Mouse (Mus musculus) limb, embryonic 12.5 days (tissue): ENCODE measurements at regions not wholly inside any gene's neighbourhood (a gene's known extent, or its start where the extent isn't known, plus 50 kb on each side); places are given as distances from the start of the nearest gene placed in this dataset.

Experiments used
- ATAC-seq: fragments of 200-750 bp; cut with Nextera tagmentation; 2 replicates; pipeline ENCODE4 v1.8.0; 2017; ENCODE audit warnings: low read depth, moderate TSS enrichment; ENCODE audit not compliant: insufficient number of reproducible peaks, insufficient read depth, low FRiP score, low TSS enrichment
- H3K27ac ChIP-seq: fragments of 300-500 bp; sonication (generic); 2 replicates; pipeline ENCODE4 v1.5.1; 2016; ENCODE audit warnings: mild to moderate bottlenecking, moderate library complexity
- H3K27me3 ChIP-seq: fragments of 300-500 bp; sonication (generic); 2 replicates; pipeline ENCODE4 v1.6.1; 2016; ENCODE audit warnings: mild to moderate bottlenecking, moderate library complexity
- H3K36me3 ChIP-seq: fragments of 300-500 bp; sonication (generic); 2 replicates; pipeline ENCODE4 v1.6.1; 2016; ENCODE audit warnings: mild to moderate bottlenecking, moderate library complexity
- H3K4me1 ChIP-seq: fragments of 300-500 bp; sonication (generic); replicated peaks from 2 replicates; pipeline ENCODE4 v1.6.1; 2016
- H3K4me2 ChIP-seq: fragments of 300-500 bp; sonication (generic); 2 replicates; pipeline ENCODE4 v1.6.1; 2016; ENCODE audit warnings: mild to moderate bottlenecking, moderate library complexity
- H3K4me3 ChIP-seq: fragments of 300-500 bp; sonication (generic); replicated peaks from 2 replicates; pipeline ENCODE4 v1.5.1; 2016; ENCODE audit warnings: mild to moderate bottlenecking
- H3K9ac ChIP-seq: fragments of 300-500 bp; sonication (generic); replicated peaks from 2 replicates; pipeline ENCODE4 v1.6.1; 2016; ENCODE audit warnings: mild to moderate bottlenecking, moderate library complexity
- H3K9me3 ChIP-seq: fragments of 300-500 bp; sonication (generic); 2 replicates; pipeline ENCODE4 v1.6.1; 2016; ENCODE audit warnings: mild to moderate bottlenecking, moderate library complexity
- WGBS: fragments of 180-500 bp; shearing (Covaris S2); methylation state at CpG from one replicate; pipeline ENCODE4 v1.1.7; 2016; 5-methylcytosine and 5-hydroxymethylcytosine counted together

DNA sequence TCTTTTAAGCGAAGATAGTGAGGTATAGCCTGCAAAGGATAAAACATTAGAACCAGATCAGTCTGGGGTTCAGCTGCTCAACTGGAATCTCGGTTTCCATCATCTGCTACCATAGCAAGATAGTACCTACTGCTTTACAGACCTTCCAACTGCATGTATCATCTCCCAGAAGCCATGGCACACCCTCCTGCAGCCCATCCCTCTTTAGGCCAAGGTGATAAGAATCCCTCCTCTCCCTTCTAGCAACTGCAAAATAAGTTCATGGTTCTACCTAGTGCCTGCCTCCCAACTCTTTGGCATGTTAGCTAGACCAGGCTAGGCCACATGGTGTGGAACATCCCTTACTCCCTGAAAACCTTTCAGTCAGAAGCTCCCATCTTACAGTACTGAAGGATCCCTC lies 52.4 kb upstream of the Picalm start:
- Histone ChIP-seq H3K27ac (no peak overlapping the region), H3K9ac (no peak overlapping the region), H3K4me2 (no peak overlapping the region), H3K4me1 (no peaks in the 10 kb centered on the region), H3K36me3 (no peaks in the 10 kb centered on the region), H3K9me3 (no peaks in the 10 kb centered on the region), H3K4me3 (no peak overlapping the region), H3K27me3 (no peaks in the 10 kb centered on the region)
- 90% methylated on average over 2 of the region's 2 CpGs for WGBS
- ATAC-seq, result no peak

- no peak overlapping the region for H3K4me2 ChIP-seq
- WGBS, result 64% methylated on average over 7 of the region's 7 CpGs
- H3K4me3 ChIP-seq, result no peak overlapping the region
- no peak for ATAC-seq
- H3K4me1 ChIP-seq, result peaks cover 3% of the 10 kb centered on the region; the same call in 1 of the 2 replicates
- no peak overlapping the region for H3K9ac ChIP-seq
- no peaks in the 10 kb centered on the region for H3K27me3 ChIP-seq
- no peak overlapping the region for H3K27ac ChIP-seq
- H3K36me3 ChIP-seq, result no peaks in the 10 kb centered on the region
- no peaks in the 10 kb centered on the region for H3K9me3 ChIP-seq
Observed at GRCm38 (mm10) chr7:90080083-90080772, 49.8 kb upstream of the Picalm start.
